Mouse (Mus musculus): ENCODE results near the gene Sft2d1. TPM values are rescaled to one million over a fixed set of nuclear protein-coding genes. Genes with fewer than 3 reads are reported as not detected.

Sft2d1 gene
- polyA plus RNA-seq, 1 experiment: 90.1 TPM

GRCm38 (mm10) chr17:8278356-8278755 is 32.5 kb upstream of the Sft2d1 start:
- no peak overlapping the region for H3K4me3 ChIP-seq (ENCODE audit: low read depth, low read length)
- 0 out of 2 replicates have a peak, but pooled peaks cover 1% of the 10 kb centered on the region for H3K27me3 ChIP-seq (ENCODE audit: control insufficient read depth, insufficient read depth, low read length)
- peaks cover 2% of the 10 kb centered on the region; the same call in 1 of the 2 replicates for H3K4me1 ChIP-seq (ENCODE audit: control insufficient read depth, insufficient read depth, insufficient read length, low read length)
- H3K36me3 ChIP-seq (ENCODE audit: control insufficient read depth, insufficient read depth, low read length): no peaks in the 10 kb centered on the region
- H3K27ac ChIP-seq (ENCODE audit: insufficient read depth, low read depth, low read length): no peak overlapping the region
- 57% methylated on average over 3 of the region's 3 CpGs for WGBS
- TF ChIP-seq POLR2A (IDR thresholded peaks at IDR 0.05; ENCODE audit: low read depth, low read length) (no peak), CTCF (IDR thresholded peaks at IDR 0.05; ENCODE audit: extremely low read depth, insufficient read length, insufficient replicate concordance, low read depth, low read length) (no peak)

GRCm38 (mm10) chr17:8282821-8283525 is 27.9 kb upstream of the Sft2d1 start, which contains the start of gene Mpc1:
TSS of gene Mpc1 (plus strand) at chr17:8282904.
- peak within 1 kb of the TSS; percentile 100 for H3K27ac ChIP-seq (ENCODE audit: insufficient read depth, low read depth, low read length)
- H3K27me3 ChIP-seq (ENCODE audit: control insufficient read depth, insufficient read depth, low read length): no peaks in the 10 kb centered on the region
- H3K36me3 ChIP-seq (ENCODE audit: control insufficient read depth, insufficient read depth, low read length): no peaks in the 10 kb centered on the region
- TF ChIP-seq POLR2A (IDR thresholded peaks at IDR 0.05; ENCODE audit: low read depth, low read length): 0 out of 2 replicates have a peak, but pooled peaks have one; percentile 30
- TF ChIP-seq CTCF (IDR thresholded peaks at IDR 0.05; ENCODE audit: extremely low read depth, insufficient read length, insufficient replicate concordance, low read depth, low read length): no peak
- under 1% methylated on average over 35 of the region's 35 CpGs for WGBS
- H3K4me1 ChIP-seq (ENCODE audit: control insufficient read depth, insufficient read depth, insufficient read length, low read length): peaks cover 5% of the 10 kb centered on the region; the same call in 1 of the 2 replicates
- H3K4me3 ChIP-seq (ENCODE audit: low read depth, low read length): peak within 1 kb of the TSS; percentile 87

GRCm38 (mm10) chr17:8283526-8284253 is 27.2 kb upstream of the Sft2d1 start:
- Histone ChIP-seq H3K4me1 (ENCODE audit: control insufficient read depth, insufficient read depth, insufficient read length, low read length) (peaks cover 5% of the 10 kb centered on the region; the same call in 1 of the 2 replicates), H3K27me3 (ENCODE audit: control insufficient read depth, insufficient read depth, low read length) (no peaks in the 10 kb centered on the region), H3K4me3 (ENCODE audit: low read depth, low read length) (peak overlapping the region; percentile 87), H3K27ac (ENCODE audit: insufficient read depth, low read depth, low read length) (peak overlapping the region; percentile 100), H3K36me3 (ENCODE audit: control insufficient read depth, insufficient read depth, low read length) (no peaks in the 10 kb centered on the region)
- TF ChIP-seq CTCF (IDR thresholded peaks at IDR 0.05; ENCODE audit: extremely low read depth, insufficient read length, insufficient replicate concordance, low read depth, low read length): peak; percentile 24; the same call in 1 of the 2 replicates
- TF ChIP-seq POLR2A (IDR thresholded peaks at IDR 0.05; ENCODE audit: low read depth, low read length): peak; percentile 93
- WGBS: under 1% methylated on average over 77 of the region's 77 CpGs

GRCm38 (mm10) chr17:8284254-8284661 is 26.6 kb upstream of the Sft2d1 start:
- peak overlapping the region; percentile 87 for H3K27ac ChIP-seq (ENCODE audit: insufficient read depth, low read depth, low read length)
- no peak for TF ChIP-seq POLR2A (IDR thresholded peaks at IDR 0.05; ENCODE audit: low read depth, low read length)
- TF ChIP-seq CTCF (IDR thresholded peaks at IDR 0.05; ENCODE audit: extremely low read depth, insufficient read length, insufficient replicate concordance, low read depth, low read length): no peak
- no peaks in the 10 kb centered on the region for H3K36me3 ChIP-seq (ENCODE audit: control insufficient read depth, insufficient read depth, low read length)
- under 1% methylated on average over 32 of the region's 32 CpGs for WGBS
- no peaks in the 10 kb centered on the region for H3K27me3 ChIP-seq (ENCODE audit: control insufficient read depth, insufficient read depth, low read length)
- peak overlapping the region; percentile 87 for H3K4me3 ChIP-seq (ENCODE audit: low read depth, low read length)
- H3K4me1 ChIP-seq (ENCODE audit: control insufficient read depth, insufficient read depth, insufficient read length, low read length): peaks cover 5% of the 10 kb centered on the region; the same call in 1 of the 2 replicates

- H3K4me1 ChIP-seq (ENCODE audit: control insufficient read depth, insufficient read depth, insufficient read length, low read length): peaks cover 5% of the 10 kb centered on the region; the same call in 1 of the 2 replicates
Measured at GRCm38 (mm10) chr17:8285056-8285455, 25.8 kb upstream of the Sft2d1 start.

GRCm38 (mm10) chr17:8286987-8287386 is 23.9 kb upstream of the Sft2d1 start:
- WGBS: 95% methylated on average over 4 of the region's 4 CpGs

More at GRCm38 (mm10) chr17:8285056-8285455, 25.8 kb upstream of the Sft2d1 start:
- no peak overlapping the region for H3K27ac ChIP-seq (ENCODE audit: insufficient read depth, low read depth, low read length)
- peak overlapping the region; percentile 87 for H3K4me3 ChIP-seq (ENCODE audit: low read depth, low read length)
- WGBS: 43% methylated on average over 8 of the region's 8 CpGs
- no peaks in the 10 kb centered on the region for H3K27me3 ChIP-seq (ENCODE audit: control insufficient read depth, insufficient read depth, low read length)
- TF ChIP-seq POLR2A (IDR thresholded peaks at IDR 0.05; ENCODE audit: low read depth, low read length): no peak
- no peaks in the 10 kb centered on the region; the same call in 1 of the 2 replicates for H3K36me3 ChIP-seq (ENCODE audit: control insufficient read depth, insufficient read depth, low read length)

More at GRCm38 (mm10) chr17:8286987-8287386, 23.9 kb upstream of the Sft2d1 start:
- Histone ChIP-seq H3K27ac (ENCODE audit: insufficient read depth, low read depth, low read length) (no peak overlapping the region), H3K4me3 (ENCODE audit: low read depth, low read length) (no peak overlapping the region), H3K36me3 (ENCODE audit: control insufficient read depth, insufficient read depth, low read length) (peaks cover 3% of the 10 kb centered on the region), H3K4me1 (ENCODE audit: control insufficient read depth, insufficient read depth, insufficient read length, low read length) (peaks cover 5% of the 10 kb centered on the region; the same call in 1 of the 2 replicates), H3K27me3 (ENCODE audit: control insufficient read depth, insufficient read depth, low read length) (no peaks in the 10 kb centered on the region)
- TF ChIP-seq CTCF (IDR thresholded peaks at IDR 0.05; ENCODE audit: extremely low read depth, insufficient read length, insufficient replicate concordance, low read depth, low read length): no peak
- TF ChIP-seq POLR2A (IDR thresholded peaks at IDR 0.05; ENCODE audit: low read depth, low read length): no peak

All from small intestine, adult 2 months (tissue).